Mouse (Mus musculus) neural tube, embryonic 14.5 days (tissue): ENCODE data around the gene Meiob. TPM values are rescaled to one million over a fixed set of nuclear protein-coding genes. Genes with fewer than 3 reads are reported as not detected.
A peak's percentile ranks its signal among the peaks of the same experiment; 100 is the strongest.

Source experiments
- ATAC-seq: fragments of 200-750 bp; cut with Nextera tagmentation; 2 replicates; pipeline ENCODE4 v1.8.0; 2017; ENCODE audit warnings: low read depth, mild to moderate bottlenecking, moderate TSS enrichment, moderate library complexity
- H3K27ac ChIP-seq: fragments of 300-500 bp; sonication (generic); 2 replicates; pipeline ENCODE4 v1.5.1; 2014; ENCODE audit warnings: low read depth, mild to moderate bottlenecking, control low read depth, low read length, moderate library complexity, mixed read lengths
- H3K27me3 ChIP-seq: fragments of 300-500 bp; sonication (generic); 2 replicates; pipeline ENCODE4 v1.6.1; 2014; ENCODE audit warnings: low read length; ENCODE audit not compliant: control insufficient read depth, insufficient read depth
- H3K36me3 ChIP-seq: fragments of 300-500 bp; sonication (generic); 2 replicates; pipeline ENCODE4 v1.6.1; 2014; ENCODE audit warnings: low read length, mixed read lengths; ENCODE audit not compliant: control insufficient read depth, insufficient read depth
- H3K4me1 ChIP-seq: fragments of 300-500 bp; sonication (generic); 2 replicates; pipeline ENCODE4 v1.6.1; 2014; ENCODE audit warnings: low read length; ENCODE audit not compliant: control insufficient read depth, insufficient read depth
- H3K4me2 ChIP-seq: fragments of 300-500 bp; sonication (generic); 2 replicates; pipeline ENCODE4 v1.6.1; 2014; ENCODE audit warnings: mild to moderate bottlenecking, low read depth, low read length, control low read depth
- H3K4me3 ChIP-seq: fragments of 300-500 bp; sonication (generic); 2 replicates; pipeline ENCODE4 v1.5.1; 2014; ENCODE audit warnings: low read depth, low read length, control low read depth, mixed read lengths
- H3K9ac ChIP-seq: fragments of 300-500 bp; sonication (generic); replicated peaks from 2 replicates; pipeline ENCODE4 v1.6.1; 2014; ENCODE audit warnings: low read depth, mild to moderate bottlenecking, control low read depth, low read length, mixed read lengths
- H3K9me3 ChIP-seq: fragments of 300-500 bp; sonication (generic); 2 replicates; pipeline ENCODE4 v1.6.1; 2016; ENCODE audit warnings: low read length; ENCODE audit not compliant: control insufficient read depth
- WGBS: fragments of 180-500 bp; shearing (Covaris S2); extraction: QIAGEN DNeasy Blood & Tissue Kit; methylation state at CpG from one replicate; pipeline ENCODE4 v1.1.7; 2014; 5-methylcytosine and 5-hydroxymethylcytosine counted together
- polyA plus RNA-seq: library from polyadenylated mRNA; unstranded; fragments of >200 nt; fragmentation: Nextera tagmentation; extraction: Ambion mirVana; gene quantifications from 2 replicates; pipeline ENCODE4 v1.2.1, GENCODE M21; 2014

Meiob gene
- polyA plus RNA-seq, 1 experiment from 2014 or later = not detected

- Histone ChIP-seq H3K4me2 (no peak overlapping the region), H3K4me3 (no peak overlapping the region), H3K9ac (no peak overlapping the region), H3K27ac (no peak overlapping the region), H3K4me1 (no peaks in the 10 kb centered on the region), H3K36me3 (no peaks in the 10 kb centered on the region), H3K27me3 (no peaks in the 10 kb centered on the region), H3K9me3 (no peaks in the 10 kb centered on the region)
- ATAC-seq = no peak
- WGBS = 35% methylated on average over 1 of the region's 1 CpGs
Observed at GRCm38 (mm10) chr17:24874405-24874745, 70.3 kb downstream of the Meiob start.

DNA sequence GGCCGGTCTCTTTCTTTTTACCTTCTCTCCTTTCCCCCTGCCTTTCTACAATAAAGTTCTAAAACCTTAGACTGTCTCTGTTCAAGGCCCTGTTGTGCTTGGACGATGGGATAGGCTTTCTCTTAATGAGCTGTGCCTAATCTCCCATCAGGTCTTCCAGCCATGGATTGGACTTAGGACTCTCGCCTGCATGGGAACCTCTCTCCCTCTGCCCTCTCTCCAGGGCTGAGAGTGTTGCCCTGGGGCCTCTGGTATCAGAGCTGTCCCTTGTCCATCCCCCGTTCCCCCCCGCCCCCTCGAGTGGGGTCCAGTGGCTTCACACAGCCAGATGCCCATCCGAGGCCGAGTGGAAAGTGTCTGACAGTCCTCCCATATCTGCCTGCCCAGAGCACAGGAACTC lies 70.9 kb downstream of the Meiob start:
- ATAC-seq = no peak
- Histone ChIP-seq H3K27me3 (no peaks in the 10 kb centered on the region), H3K4me3 (no peak overlapping the region), H3K36me3 (no peaks in the 10 kb centered on the region), H3K27ac (no peak overlapping the region), H3K9ac (no peak overlapping the region), H3K4me1 (no peaks in the 10 kb centered on the region), H3K9me3 (no peaks in the 10 kb centered on the region), H3K4me2 (no peak overlapping the region)
- 79% methylated on average over 8 of the region's 8 CpGs for WGBS

- Histone ChIP-seq H3K4me3 (no peak overlapping the region), H3K27me3 (no peaks in the 10 kb centered on the region), H3K36me3 (0 out of 2 replicates have a peak, but pooled peaks cover under 1% of the 10 kb centered on the region), H3K4me1 (no peaks in the 10 kb centered on the region), H3K27ac (no peak overlapping the region), H3K4me2 (no peak overlapping the region), H3K9ac (no peak overlapping the region), H3K9me3 (no peaks in the 10 kb centered on the region)
- 72% methylated on average over 10 of the region's 10 CpGs for WGBS
- no peak for ATAC-seq
Observed at GRCm38 (mm10) chr17:24877336-24878116, 73.4 kb downstream of the Meiob start.

GRCm38 (mm10) chr17:24878117-24878397 lies 74.0 kb downstream of the Meiob start:
- no peaks in the 10 kb centered on the region for H3K4me1 ChIP-seq
- H3K4me3 ChIP-seq = no peak overlapping the region
- WGBS = 44% methylated on average over 5 of the region's 5 CpGs
- ATAC-seq = no peak
- no peak overlapping the region for H3K9ac ChIP-seq
- no peaks in the 10 kb centered on the region for H3K27me3 ChIP-seq
- no peak overlapping the region for H3K4me2 ChIP-seq
- H3K27ac ChIP-seq = no peak overlapping the region
- peaks cover 6% of the 10 kb centered on the region for H3K36me3 ChIP-seq
- no peaks in the 10 kb centered on the region for H3K9me3 ChIP-seq

DNA sequence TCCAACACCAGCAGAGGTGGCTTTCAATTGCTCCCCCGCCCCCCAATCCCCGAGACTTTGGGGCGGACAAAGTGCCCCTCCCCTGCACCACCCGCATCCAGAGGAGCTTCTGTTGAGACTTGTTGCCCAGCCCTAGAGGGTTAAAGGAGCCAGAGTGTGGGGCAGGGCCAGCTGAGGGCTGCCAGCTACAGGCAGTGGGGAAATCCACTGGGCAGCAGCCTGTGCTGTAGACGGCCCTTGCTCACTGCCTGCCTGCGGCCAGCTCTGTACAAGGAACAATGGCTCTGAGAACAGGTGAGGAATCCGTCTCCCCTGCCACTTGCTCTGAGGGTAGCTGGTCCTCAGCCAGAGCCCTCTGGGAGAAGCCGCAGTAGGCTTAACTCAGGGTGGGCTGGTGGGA lies 74.4 kb downstream of the Meiob start:
- no peak overlapping the region for H3K4me3 ChIP-seq
- 78% methylated on average over 8 of the region's 8 CpGs for WGBS
- no peak overlapping the region for H3K9ac ChIP-seq
- no peaks in the 10 kb centered on the region for H3K9me3 ChIP-seq
- no peak overlapping the region for H3K27ac ChIP-seq
- H3K4me1 ChIP-seq = no peaks in the 10 kb centered on the region
- peaks cover 10% of the 10 kb centered on the region for H3K36me3 ChIP-seq
- ATAC-seq = no peak
- no peaks in the 10 kb centered on the region for H3K27me3 ChIP-seq
- H3K4me2 ChIP-seq = no peak overlapping the region

DNA sequence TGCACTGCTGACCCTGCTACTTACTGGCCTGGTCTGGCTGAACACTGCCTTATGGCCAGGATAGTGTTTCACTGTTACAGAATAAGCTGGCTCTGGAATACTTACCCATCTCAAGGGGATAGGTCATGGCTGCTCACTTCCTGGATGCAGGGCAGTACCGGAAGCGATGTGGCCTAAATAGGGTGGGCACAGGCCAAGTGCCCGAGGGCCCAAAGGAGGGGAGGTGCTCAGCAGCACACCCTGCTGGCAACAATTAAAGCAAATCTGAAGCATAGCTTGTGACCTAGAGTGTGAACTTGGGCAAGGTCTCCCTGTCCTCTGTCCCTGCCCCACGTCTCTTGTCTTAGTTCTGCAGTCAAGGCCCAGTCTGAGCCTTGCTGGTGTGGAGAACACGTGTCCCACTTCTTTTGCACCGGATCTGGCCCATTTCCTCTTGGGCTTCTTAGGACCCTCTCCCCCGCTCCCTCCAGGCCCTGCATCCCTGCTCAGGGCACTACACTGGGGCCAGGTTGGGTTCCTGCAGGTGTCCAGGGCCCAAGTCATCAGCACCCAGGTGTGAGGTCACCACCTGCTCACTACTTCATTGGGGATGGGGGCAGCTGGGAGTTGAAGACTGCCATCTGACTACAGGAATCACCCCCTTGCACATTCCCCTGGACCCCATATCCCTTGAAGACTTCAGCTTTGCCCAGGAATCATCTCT lies 77.8 kb downstream of the Meiob start:
- 48% methylated on average over 7 of the region's 7 CpGs for whole genome bisulfite sequencing
- Histone ChIP-seq H3K27me3 (no peaks in the 10 kb centered on the region), H3K4me1 (peaks cover 7% of the 10 kb centered on the region), H3K9ac (no peak overlapping the region), H3K27ac (no peak overlapping the region), H3K4me3 (no peak overlapping the region), H3K4me2 (no peak overlapping the region), H3K9me3 (no peaks in the 10 kb centered on the region), H3K36me3 (peaks cover 10% of the 10 kb centered on the region)
- ATAC-seq = no peak

DNA sequence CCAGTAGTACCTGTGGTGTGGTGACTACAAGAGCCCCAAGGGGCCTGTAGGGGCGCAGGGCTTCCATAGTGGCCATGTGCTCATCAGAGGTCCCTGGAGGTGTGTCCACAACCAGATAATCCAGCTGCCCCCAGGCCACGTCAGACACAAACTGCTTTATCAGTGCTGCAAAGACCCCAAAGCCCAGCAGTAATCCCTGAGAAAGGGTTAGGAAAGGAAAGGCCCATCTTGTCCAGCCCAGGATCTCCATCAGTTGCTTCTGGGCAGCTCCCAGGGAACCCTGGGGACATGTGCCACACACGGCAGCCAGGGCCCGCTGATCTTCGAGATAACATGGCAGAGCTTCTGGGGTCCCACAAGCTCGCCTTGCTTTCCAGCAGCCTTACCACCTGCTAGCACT lies 80.3 kb downstream of the Meiob start:
- Histone ChIP-seq H3K27ac (no peak overlapping the region), H3K27me3 (no peaks in the 10 kb centered on the region), H3K36me3 (peaks cover 10% of the 10 kb centered on the region), H3K4me1 (peaks cover 16% of the 10 kb centered on the region), H3K9ac (no peak overlapping the region), H3K9me3 (no peaks in the 10 kb centered on the region), H3K4me2 (no peak overlapping the region), H3K4me3 (no peak overlapping the region)
- 91% methylated on average over 6 of the region's 6 CpGs for WGBS
- ATAC-seq = no peak

DNA sequence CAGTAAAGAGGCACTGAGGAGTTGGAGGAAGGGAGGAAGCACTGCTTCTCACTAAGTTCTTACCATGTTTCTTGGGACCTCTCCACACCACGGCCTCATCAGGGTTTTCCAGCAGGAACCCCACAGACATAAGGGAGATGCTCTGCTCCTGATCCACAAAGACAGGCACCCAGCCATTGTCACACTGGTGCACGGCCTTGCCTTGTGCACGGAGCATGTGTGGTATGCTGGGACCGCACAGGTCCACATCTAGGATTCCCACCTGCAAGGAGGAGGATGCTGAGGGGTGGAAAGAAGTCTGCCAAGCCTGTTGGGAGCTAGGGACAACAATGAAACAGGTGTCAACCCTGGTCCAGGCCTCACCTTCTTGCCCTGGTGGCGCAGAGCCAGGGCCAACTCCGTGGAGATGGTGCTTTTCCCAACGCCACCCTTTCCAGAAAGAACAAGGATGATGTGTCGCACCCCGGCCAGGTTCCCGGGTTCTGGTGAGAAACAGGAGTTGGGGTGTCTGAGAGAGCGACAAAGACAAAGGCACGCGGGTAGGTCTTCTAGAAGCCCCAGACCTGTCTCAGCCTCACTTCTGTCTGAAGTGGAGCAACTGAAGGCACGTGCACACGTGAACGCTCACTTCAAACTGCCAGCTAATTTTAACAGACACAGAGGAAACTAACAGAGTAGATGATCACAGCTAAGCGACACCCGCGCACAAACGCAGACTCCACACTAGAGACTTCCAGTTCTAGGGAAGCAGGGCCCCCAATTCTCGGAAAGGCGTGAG lies 81.5 kb downstream of the Meiob start:
- peak overlapping the region; percentile 94 for H3K4me2 ChIP-seq
- H3K27ac ChIP-seq = no peak overlapping the region
- peaks cover 16% of the 10 kb centered on the region for H3K4me1 ChIP-seq
- no peak for ATAC-seq
- peak overlapping the region; percentile 89 for H3K4me3 ChIP-seq
- H3K27me3 ChIP-seq = no peaks in the 10 kb centered on the region
- H3K9ac ChIP-seq = peak overlapping the region; percentile 41
- peaks cover 18% of the 10 kb centered on the region for H3K36me3 ChIP-seq
- 25% methylated on average over 22 of the region's 22 CpGs for WGBS
- H3K9me3 ChIP-seq = no peaks in the 10 kb centered on the region
